Mouse (Mus musculus): ENCODE results near the gene Gm21985. TPM values are rescaled to one million over a fixed set of nuclear protein-coding genes. Genes with fewer than 3 reads are reported as not detected.

Gm21985 gene
- polyA plus RNA-seq (2015; fragmentation: Nextera tagmentation; extraction: Ambion mirVana), result not detected in 2 replicates

GRCm38 (mm10) chr2:112266242-112266592 lies at the start of gene Gm21985:
TSS of gene Gm21985 (plus strand) at chr2:112266314.
- Histone ChIP-seq H3K4me1 (peaks cover 53% of the 10 kb centered on the region), H3K4me2 (peak within 1 kb of the TSS; percentile 89), H3K9ac (peak within 1 kb of the TSS; percentile 83), H3K9me3 (replicated peaks) (no peaks in the 10 kb centered on the region), H3K4me3 (peak within 1 kb of the TSS; percentile 68), H3K27me3 (no peaks in the 10 kb centered on the region), H3K27ac (peak within 1 kb of the TSS; percentile 90), H3K36me3 (ENCODE audit: poor library complexity, severe bottlenecking) (no peaks in the 10 kb centered on the region)
- ATAC-seq, result peak; percentile 28
- 2% methylated on average over 11 of the region's 11 CpGs for WGBS

- Histone ChIP-seq H3K4me3 (no peak overlapping the region), H3K27ac (no peak overlapping the region), H3K9me3 (replicated peaks) (no peaks in the 10 kb centered on the region), H3K4me2 (no peak overlapping the region), H3K9ac (no peak overlapping the region), H3K4me1 (no peaks in the 10 kb centered on the region), H3K36me3 (ENCODE audit: poor library complexity, severe bottlenecking) (no peaks in the 10 kb centered on the region), H3K27me3 (no peaks in the 10 kb centered on the region)
- no peak for ATAC-seq
- WGBS, result 86% methylated on average over 6 of the region's 6 CpGs
These were observed 48.5 kb upstream of the Gm21985 start for GRCm38 (mm10) chr2:112217614-112218013.

GRCm38 (mm10) chr2:112220880-112221279 lies 45.2 kb upstream of the Gm21985 start:
- WGBS, result 91% methylated on average over 5 of the region's 5 CpGs

GRCm38 (mm10) chr2:112222607-112223006 lies 43.5 kb upstream of the Gm21985 start:
- Histone ChIP-seq H3K27me3 (no peaks in the 10 kb centered on the region), H3K9me3 (replicated peaks) (no peaks in the 10 kb centered on the region), H3K36me3 (ENCODE audit: poor library complexity, severe bottlenecking) (no peaks in the 10 kb centered on the region), H3K4me2 (no peak overlapping the region), H3K9ac (no peak overlapping the region), H3K4me3 (no peak overlapping the region), H3K27ac (no peak overlapping the region), H3K4me1 (no peaks in the 10 kb centered on the region)
- ATAC-seq, result no peak
- whole genome bisulfite sequencing, result 76% methylated on average over 5 of the region's 5 CpGs

More at GRCm38 (mm10) chr2:112220880-112221279, 45.2 kb upstream of the Gm21985 start:
- Histone ChIP-seq H3K27me3 (no peaks in the 10 kb centered on the region), H3K27ac (no peak overlapping the region), H3K9ac (no peak overlapping the region), H3K36me3 (ENCODE audit: poor library complexity, severe bottlenecking) (no peaks in the 10 kb centered on the region), H3K4me3 (no peak overlapping the region), H3K4me2 (no peak overlapping the region), H3K9me3 (replicated peaks) (no peaks in the 10 kb centered on the region), H3K4me1 (no peaks in the 10 kb centered on the region)
- ATAC-seq, result no peak

GRCm38 (mm10) chr2:112224356-112224755 lies 41.8 kb upstream of the Gm21985 start:
- Histone ChIP-seq H3K9ac (no peak overlapping the region), H3K27ac (no peak overlapping the region), H3K4me1 (no peaks in the 10 kb centered on the region), H3K4me2 (no peak overlapping the region), H3K4me3 (no peak overlapping the region), H3K36me3 (ENCODE audit: poor library complexity, severe bottlenecking) (no peaks in the 10 kb centered on the region), H3K27me3 (no peaks in the 10 kb centered on the region), H3K9me3 (replicated peaks) (no peaks in the 10 kb centered on the region)
- ATAC-seq, result no peak
- WGBS, result 71% methylated on average over 4 of the region's 4 CpGs

- no peaks in the 10 kb centered on the region for H3K9me3 ChIP-seq (replicated peaks)
- no peaks in the 10 kb centered on the region for H3K36me3 ChIP-seq (ENCODE audit: poor library complexity, severe bottlenecking)
- no peak overlapping the region for H3K27ac ChIP-seq
- no peak overlapping the region for H3K4me2 ChIP-seq
- no peaks in the 10 kb centered on the region for H3K4me1 ChIP-seq
- H3K27me3 ChIP-seq, result no peaks in the 10 kb centered on the region
- H3K4me3 ChIP-seq, result no peak overlapping the region
- 84% methylated on average over 1 of the region's 1 CpGs for WGBS
- no peak overlapping the region for H3K9ac ChIP-seq
- no peak for ATAC-seq
These were observed 33.5 kb upstream of the Gm21985 start for GRCm38 (mm10) chr2:112232623-112233022.

GRCm38 (mm10) chr2:112236620-112237019 lies 29.5 kb upstream of the Gm21985 start:
- H3K9me3 ChIP-seq (replicated peaks), result no peaks in the 10 kb centered on the region
- no peak overlapping the region for H3K4me2 ChIP-seq
- H3K4me3 ChIP-seq, result no peak overlapping the region
- ATAC-seq, result no peak
- no peaks in the 10 kb centered on the region for H3K36me3 ChIP-seq (ENCODE audit: poor library complexity, severe bottlenecking)
- peaks cover 13% of the 10 kb centered on the region for H3K4me1 ChIP-seq
- H3K9ac ChIP-seq, result no peak overlapping the region
- H3K27ac ChIP-seq, result no peak overlapping the region
- peaks cover 4% of the 10 kb centered on the region; the same call in 1 of the 2 replicates for H3K27me3 ChIP-seq
- 90% methylated on average over 2 of the region's 2 CpGs for WGBS

GRCm38 (mm10) chr2:112238006-112238405 lies 28.1 kb upstream of the Gm21985 start:
- Histone ChIP-seq H3K27ac (no peak overlapping the region), H3K9me3 (replicated peaks) (no peaks in the 10 kb centered on the region), H3K4me1 (peaks cover 13% of the 10 kb centered on the region), H3K4me3 (no peak overlapping the region), H3K27me3 (peaks cover 4% of the 10 kb centered on the region; the same call in 1 of the 2 replicates), H3K9ac (no peak overlapping the region), H3K36me3 (ENCODE audit: poor library complexity, severe bottlenecking) (no peaks in the 10 kb centered on the region), H3K4me2 (no peak overlapping the region)
- WGBS, result 18% methylated on average over 4 of the region's 4 CpGs
- no peak for ATAC-seq

GRCm38 (mm10) chr2:112239212-112239934 lies 26.7 kb upstream of the Gm21985 start, which contains the start of gene Lpcat4:
TSS of gene Lpcat4 (plus strand) at chr2:112239468.
- Histone ChIP-seq H3K9ac (peak within 1 kb of the TSS; percentile 89), H3K4me2 (peak within 1 kb of the TSS; percentile 82), H3K36me3 (ENCODE audit: poor library complexity, severe bottlenecking) (peaks cover 9% of the 10 kb centered on the region), H3K4me1 (peaks cover 13% of the 10 kb centered on the region), H3K4me3 (peak within 1 kb of the TSS; percentile 77), H3K27me3 (peaks cover 4% of the 10 kb centered on the region; the same call in 1 of the 2 replicates), H3K9me3 (replicated peaks) (no peaks in the 10 kb centered on the region), H3K27ac (peak within 1 kb of the TSS; percentile 95)
- WGBS, result under 1% methylated on average over 83 of the region's 94 CpGs
- peak; percentile 92 for ATAC-seq

GRCm38 (mm10) chr2:112239935-112240721 lies 26.0 kb upstream of the Gm21985 start:
- Histone ChIP-seq H3K36me3 (ENCODE audit: poor library complexity, severe bottlenecking) (peaks cover 12% of the 10 kb centered on the region), H3K4me3 (peak overlapping the region; percentile 77), H3K9me3 (replicated peaks) (no peaks in the 10 kb centered on the region), H3K27ac (peak overlapping the region; percentile 95), H3K4me1 (peaks cover 13% of the 10 kb centered on the region), H3K27me3 (peaks cover 4% of the 10 kb centered on the region; the same call in 1 of the 2 replicates), H3K4me2 (peak overlapping the region; percentile 82), H3K9ac (peak overlapping the region; percentile 89)
- peak; percentile 71 for ATAC-seq
- under 1% methylated on average over 19 of the region's 28 CpGs for WGBS

- Histone ChIP-seq H3K9ac (no peak overlapping the region), H3K4me2 (no peak overlapping the region), H3K27ac (no peak overlapping the region), H3K4me3 (no peak overlapping the region), H3K9me3 (replicated peaks) (no peaks in the 10 kb centered on the region), H3K4me1 (peaks cover 13% of the 10 kb centered on the region), H3K36me3 (ENCODE audit: poor library complexity, severe bottlenecking) (peaks cover 25% of the 10 kb centered on the region), H3K27me3 (peaks cover 4% of the 10 kb centered on the region; the same call in 1 of the 2 replicates)
- ATAC-seq, result no peak
- 87% methylated on average over 14 of the region's 14 CpGs for WGBS
These were observed 24.3 kb upstream of the Gm21985 start for GRCm38 (mm10) chr2:112241787-112242186.

- H3K27me3 ChIP-seq, result no peaks in the 10 kb centered on the region
- 92% methylated on average over 5 of the region's 5 CpGs for WGBS
- peaks cover 9% of the 10 kb centered on the region for H3K4me1 ChIP-seq
- H3K36me3 ChIP-seq (ENCODE audit: poor library complexity, severe bottlenecking), result peaks cover 28% of the 10 kb centered on the region
- no peak overlapping the region for H3K27ac ChIP-seq
- no peak overlapping the region for H3K4me2 ChIP-seq
- no peak overlapping the region for H3K9ac ChIP-seq
- no peak for ATAC-seq
- no peaks in the 10 kb centered on the region for H3K9me3 ChIP-seq (replicated peaks)
- no peak overlapping the region for H3K4me3 ChIP-seq
These were observed 20.8 kb upstream of the Gm21985 start for GRCm38 (mm10) chr2:112245307-112245706.
